Mouse (Mus musculus) macrophage (primary cell): Measurements from ENCODE around the gene Lamtor1. TPM values are rescaled to one million over a fixed set of nuclear protein-coding genes. Genes with fewer than 3 reads are reported as not detected.

Experiments
- H3K27ac ChIP-seq: fragments of 350-480 bp; formaldehyde crosslinking; 2 replicates; pipeline ENCODE4 v1.9.0; 2021
- H3K36me3 ChIP-seq: fragments of 350-480 bp; formaldehyde crosslinking; 2 replicates; pipeline ENCODE4 v1.9.0; 2021; ENCODE audit errors: inconsistent target
- H3K4me3 ChIP-seq: fragments of 350-480 bp; formaldehyde crosslinking; 2 replicates; pipeline ENCODE4 v1.9.0; 2021; ENCODE audit errors: inconsistent target
- H3K79me2 ChIP-seq: fragments of 350-480 bp; formaldehyde crosslinking; 2 replicates; pipeline ENCODE4 v1.9.0; 2021; ENCODE audit errors: inconsistent target
- WGBS: methylation state at CpG from one replicate; pipeline ENCODE4 v1.1.7; 2026; ENCODE audit warnings: inconsistent platforms; ENCODE audit not compliant: missing documents; 5-methylcytosine and 5-hydroxymethylcytosine counted together
- polyA plus RNA-seq: library from polyadenylated mRNA; stranded (reverse); fragments of 250-400 nt; gene quantifications from 3 replicates; pipeline ENCODE4 v1.2.4, GENCODE M21; 2018; ENCODE audit warnings: inconsistent platforms

Gene Lamtor1
- polyA plus RNA-seq, 1 experiment from 2014 or later, result 249 TPM

GRCm38 (mm10) chr7:101974505-101974904 is 68.8 kb downstream of the Lamtor1 start:
- WGBS, result 65% methylated on average over 2 of the region's 2 CpGs

More at GRCm38 (mm10) chr7:101974505-101974904, 68.8 kb downstream of the Lamtor1 start:
- H3K4me3 ChIP-seq, result no peak overlapping the region
- no peaks in the 10 kb centered on the region for H3K36me3 ChIP-seq
- no peak overlapping the region for H3K27ac ChIP-seq
- peaks cover 74% of the 10 kb centered on the region for H3K79me2 ChIP-seq

Other genes with a start within 250 kb of the Lamtor1 start
- gene Clpb, start 242.3 kb upstream of the Lamtor1 start, polyA plus RNA-seq, result 11.3 to 15.1 TPM (median 11.4 TPM) in 3 replicates
- gene Phox2a, start 87.6 kb upstream of the Lamtor1 start, polyA plus RNA-seq, result not detected in 3 replicates
- 63.7 to 85.3 TPM (median 76.3 TPM) in 3 replicates for gene Inppl1, start 67.7 kb upstream of the Lamtor1 start, polyA plus RNA-seq
- 21.1 to 134 TPM (median 134 TPM) in 3 replicates for gene Folr2, start 48.7 kb upstream of the Lamtor1 start, polyA plus RNA-seq
- gene Anapc15, start 42.2 kb upstream of the Lamtor1 start, polyA plus RNA-seq, result 80.5 to 140 TPM (median 104 TPM) in 3 replicates
- 0.50 to 0.59 TPM in 2 of 3 replicates, not detected in the other for gene Folr1, start 35.1 kb upstream of the Lamtor1 start, polyA plus RNA-seq
- gene Tomt, start 455 bp downstream of the Lamtor1 start, polyA plus RNA-seq, result 0.09 to 0.23 TPM (median 0.21 TPM) in 3 replicates
- 1.2 to 2.8 TPM (median 2.0 TPM) in 3 replicates for gene Lrrc51, start 28.0 kb downstream of the Lamtor1 start, polyA plus RNA-seq
- 61.1 to 130 TPM (median 82.9 TPM) in 3 replicates for gene Numa1, start 28.2 kb downstream of the Lamtor1 start, polyA plus RNA-seq
- 56.7 to 120 TPM (median 96.3 TPM) in 3 replicates for gene Il18bp, start 112.8 kb downstream of the Lamtor1 start, polyA plus RNA-seq
- gene Rnf121, start 159.6 kb downstream of the Lamtor1 start, polyA plus RNA-seq, result 17.9 to 24.1 TPM (median 19.6 TPM) in 3 replicates
- gene Xndc1, start 159.6 kb downstream of the Lamtor1 start, polyA plus RNA-seq, result 9.5 to 11.5 TPM (median 11.5 TPM) in 3 replicates
- 0.07 to 0.19 TPM in 2 of 3 replicates, not detected in the other for gene Xntrpc, start 159.8 kb downstream of the Lamtor1 start, polyA plus RNA-seq
- gene Trpc2, start 177.2 kb downstream of the Lamtor1 start, polyA plus RNA-seq, result 0.13 TPM in 1 of 3 replicates, not detected in the others
- gene Art1, start 195.8 kb downstream of the Lamtor1 start, polyA plus RNA-seq, result not detected in 3 replicates
- gene Art5, start 203.6 kb downstream of the Lamtor1 start, polyA plus RNA-seq, result not detected in 3 replicates
- gene Chrna10, start 210.9 kb downstream of the Lamtor1 start, polyA plus RNA-seq, result not detected in 3 replicates